Mouse (Mus musculus): Measurements from ENCODE around the gene Tmem132d.
"Not testable (repeated sequence)": the region's sequence is repeated elsewhere in the genome, so short reads cannot be mapped to it uniquely, and the experiment has no call there.

Tmem132d gene

GRCm38 (mm10) chr5:127800907-127801306 is 632.0 kb downstream of the Tmem132d start:
- peak in 1 of 2 experiments; percentile 41 for DNase-seq (ENCODE audit: low spot score in 2 of 2)

GRCm38 (mm10) chr5:127781221-127781620 is 651.7 kb downstream of the Tmem132d start:
- no peak for DNase-seq (ENCODE audit: low spot score in 2 of 2)

GRCm38 (mm10) chr5:127775749-127776148 is 657.1 kb downstream of the Tmem132d start:
- DNase-seq (ENCODE audit: low spot score in 2 of 2), result peak in 1 of 2 experiments; percentile 28

- no peak for DNase-seq (ENCODE audit: low spot score in 2 of 2)
Observed at GRCm38 (mm10) chr5:127758576-127758975, 674.3 kb downstream of the Tmem132d start.

- no peak for DNase-seq (ENCODE audit: low spot score in 2 of 2)
Observed at GRCm38 (mm10) chr5:127756671-127757423, 676.0 kb downstream of the Tmem132d start.

GRCm38 (mm10) chr5:127756011-127756410 is 676.9 kb downstream of the Tmem132d start:
- no peak for DNase-seq (ENCODE audit: low spot score in 2 of 2)

- no peak for DNase-seq (ENCODE audit: low spot score in 2 of 2)
Observed at GRCm38 (mm10) chr5:127755594-127755993, 677.3 kb downstream of the Tmem132d start.

- peak in 1 of 2 experiments; percentile 43 for DNase-seq (ENCODE audit: low spot score in 2 of 2)
Observed at GRCm38 (mm10) chr5:127751262-127751975, 681.5 kb downstream of the Tmem132d start.

GRCm38 (mm10) chr5:127749540-127749939 is 683.3 kb downstream of the Tmem132d start:
- not testable (repeated sequence) for DNase-seq (ENCODE audit: low spot score in 2 of 2)

GRCm38 (mm10) chr5:127741331-127741730 is 691.5 kb downstream of the Tmem132d start:
- DNase-seq (ENCODE audit: low spot score in 2 of 2), result peak; percentile 13 to 56
